Mouse (Mus musculus): ENCODE results near the gene Gls2.
"Not testable (repeated sequence)": the region's sequence is repeated elsewhere in the genome, so short reads cannot be mapped to it uniquely, and the experiment has no call there.

Gene Gls2

GRCm38 (mm10) chr10:128194024-128194550, at the start of gene Gls2:
Gene Gls2 (plus strand): TSS chr10:128194457.
- peak; percentile 90 to 95 for DNase-seq (ENCODE audit: low spot score in 2 of 2)

- DNase-seq (ENCODE audit: low spot score in 2 of 2): no peak
Measured at GRCm38 (mm10) chr10:128144961-128145360, 49.3 kb upstream of the Gls2 start.

- DNase-seq (ENCODE audit: low spot score in 2 of 2): no peak
Measured at GRCm38 (mm10) chr10:128148789-128149365, 45.4 kb upstream of the Gls2 start.

GRCm38 (mm10) chr10:128149592-128149991, 44.7 kb upstream of the Gls2 start:
- DNase-seq (ENCODE audit: low spot score in 2 of 2): no peak

- no peak for DNase-seq (ENCODE audit: low spot score in 2 of 2)
Measured at GRCm38 (mm10) chr10:128150941-128151340, 43.3 kb upstream of the Gls2 start.

GRCm38 (mm10) chr10:128153978-128154377, 40.3 kb upstream of the Gls2 start:
- no peak for DNase-seq (ENCODE audit: low spot score in 2 of 2)

- DNase-seq (ENCODE audit: low spot score in 2 of 2): not testable (repeated sequence)
Measured at GRCm38 (mm10) chr10:128165726-128166125, 28.5 kb upstream of the Gls2 start.

GRCm38 (mm10) chr10:128167091-128167490, 27.2 kb upstream of the Gls2 start:
- DNase-seq (ENCODE audit: low spot score in 2 of 2): no peak

GRCm38 (mm10) chr10:128171348-128171747, 22.9 kb upstream of the Gls2 start:
- DNase-seq (ENCODE audit: low spot score in 2 of 2): not testable (repeated sequence)

GRCm38 (mm10) chr10:128175302-128175701, 19.0 kb upstream of the Gls2 start:
- no peak for DNase-seq (ENCODE audit: low spot score in 2 of 2)

GRCm38 (mm10) chr10:128175996-128176755, 18.1 kb upstream of the Gls2 start:
- DNase-seq (ENCODE audit: low spot score in 2 of 2): peak; percentile 21 to 48

- no peak for DNase-seq (ENCODE audit: low spot score in 2 of 2)
Measured at GRCm38 (mm10) chr10:128177316-128177715, 16.9 kb upstream of the Gls2 start.

GRCm38 (mm10) chr10:128179989-128180388, 14.3 kb upstream of the Gls2 start, which contains the start of gene Rbms2:
Gene Rbms2 (minus strand): TSS chr10:128180297.
- DNase-seq (ENCODE audit: low spot score in 2 of 2): no peak

- DNase-seq (ENCODE audit: low spot score in 2 of 2): no peak
Measured at GRCm38 (mm10) chr10:128184296-128184695, 10.0 kb upstream of the Gls2 start.

- DNase-seq (ENCODE audit: low spot score in 2 of 2): no peak
Measured at GRCm38 (mm10) chr10:128185277-128185940, 8.8 kb upstream of the Gls2 start.

GRCm38 (mm10) chr10:128185959-128186358, 8.3 kb upstream of the Gls2 start:
- peak; percentile 59 to 81 for DNase-seq (ENCODE audit: low spot score in 2 of 2)

GRCm38 (mm10) chr10:128187181-128187605, 7.1 kb upstream of the Gls2 start:
- no peak for DNase-seq (ENCODE audit: low spot score in 2 of 2)

- DNase-seq (ENCODE audit: low spot score in 2 of 2): peak; percentile 50 to 77
Measured at GRCm38 (mm10) chr10:128188242-128188877, 5.9 kb upstream of the Gls2 start.

GRCm38 (mm10) chr10:128191472-128191871, 2.8 kb upstream of the Gls2 start:
- no peak for DNase-seq (ENCODE audit: low spot score in 2 of 2)

GRCm38 (mm10) chr10:128192030-128192766, 2.1 kb upstream of the Gls2 start:
- DNase-seq (ENCODE audit: low spot score in 2 of 2): not testable (repeated sequence)

GRCm38 (mm10) chr10:128193113-128193512, 1.1 kb upstream of the Gls2 start:
- no peak for DNase-seq (ENCODE audit: low spot score in 2 of 2)

All from thymus, postnatal 10 days (tissue).